Mouse (Mus musculus): ENCODE data around the gene Cd99l2. TPM values are rescaled to one million over a fixed set of nuclear protein-coding genes. Genes with fewer than 3 reads are reported as not detected.

Cd99l2 gene
- total RNA-seq, 2 experiments from 2014 or later = 97.4 to 110 TPM

DNA sequence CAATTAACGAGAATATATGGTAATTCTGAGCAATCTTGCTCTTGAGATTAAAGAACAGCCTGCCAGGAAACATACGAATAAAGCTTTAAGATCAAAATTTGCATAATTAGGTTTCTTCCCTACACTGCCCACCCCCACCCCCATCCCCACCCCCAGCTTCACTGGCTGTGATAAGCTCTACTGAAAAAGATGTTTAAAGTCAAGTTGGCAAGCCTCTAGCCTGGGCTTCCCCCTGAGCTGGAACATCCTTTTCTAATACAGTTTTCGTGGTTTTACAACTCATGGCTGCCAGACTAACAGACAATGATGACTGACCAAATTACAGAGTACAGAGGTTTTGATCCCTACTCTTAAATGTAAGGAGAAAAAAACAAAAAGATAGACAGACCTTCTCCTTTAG is 17.6 kb downstream of the Cd99l2 start:
- DNase-seq (ENCODE audit: extremely low spot score in 1 of 2, low spot score in 2 of 2) = no peak
- intact Hi-C loops (cut with DNase I) = no loop called here

- no peak for DNase-seq (ENCODE audit: extremely low spot score in 1 of 2, low spot score in 2 of 2)
- intact Hi-C loops (cut with DNase I) = no loop called here
Measured at GRCm38 (mm10) chrX:71474296-71474956, 18.2 kb downstream of the Cd99l2 start.

- intact Hi-C loops (cut with DNase I) = no loop called here
- no peak for DNase-seq (ENCODE audit: extremely low spot score in 1 of 2, low spot score in 2 of 2)
Measured at GRCm38 (mm10) chrX:71468639-71469295, 23.9 kb downstream of the Cd99l2 start.

GRCm38 (mm10) chrX:71467491-71467890 is 25.2 kb downstream of the Cd99l2 start:
- no peak for DNase-seq (ENCODE audit: extremely low spot score in 1 of 2, low spot score in 2 of 2)
- intact Hi-C loops (cut with DNase I) = no loop called here

DNA sequence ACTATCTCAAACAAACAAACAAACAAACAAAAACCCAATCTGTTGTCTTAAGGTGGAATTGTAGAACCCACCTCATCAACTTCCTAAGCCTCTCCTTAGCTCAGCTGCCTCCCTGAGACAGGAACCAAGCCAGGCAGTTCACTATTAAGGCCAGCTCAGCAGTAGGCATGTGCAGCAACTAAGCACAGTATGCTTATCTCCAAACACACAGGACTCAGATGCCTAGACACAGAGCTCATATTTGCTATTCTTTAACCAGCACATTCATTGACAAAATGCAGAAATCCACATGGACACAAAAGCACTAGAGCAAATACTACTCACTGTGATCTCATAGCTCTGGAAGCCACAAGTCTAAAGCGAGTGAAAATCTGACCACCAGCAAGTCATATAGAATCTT is 27.2 kb downstream of the Cd99l2 start:
- DNase-seq (ENCODE audit: extremely low spot score in 1 of 2, low spot score in 2 of 2) = no peak
- intact Hi-C loops (cut with DNase I) = no loop called here

GRCm38 (mm10) chrX:71464138-71464826 is 28.4 kb downstream of the Cd99l2 start:
- DNase-seq (ENCODE audit: extremely low spot score in 1 of 2, low spot score in 2 of 2) = no peak
- intact Hi-C loops (cut with DNase I) = no loop called here

- no peak for DNase-seq (ENCODE audit: extremely low spot score in 1 of 2, low spot score in 2 of 2)
- intact Hi-C loops (cut with DNase I) = no loop called here
Measured at GRCm38 (mm10) chrX:71456078-71456737, 36.4 kb downstream of the Cd99l2 start.

GRCm38 (mm10) chrX:71442916-71443315 is 49.7 kb downstream of the Cd99l2 start:
- DNase-seq (ENCODE audit: extremely low spot score in 1 of 2, low spot score in 2 of 2) = no peak
- intact Hi-C loops (cut with DNase I) = no loop called here

DNA sequence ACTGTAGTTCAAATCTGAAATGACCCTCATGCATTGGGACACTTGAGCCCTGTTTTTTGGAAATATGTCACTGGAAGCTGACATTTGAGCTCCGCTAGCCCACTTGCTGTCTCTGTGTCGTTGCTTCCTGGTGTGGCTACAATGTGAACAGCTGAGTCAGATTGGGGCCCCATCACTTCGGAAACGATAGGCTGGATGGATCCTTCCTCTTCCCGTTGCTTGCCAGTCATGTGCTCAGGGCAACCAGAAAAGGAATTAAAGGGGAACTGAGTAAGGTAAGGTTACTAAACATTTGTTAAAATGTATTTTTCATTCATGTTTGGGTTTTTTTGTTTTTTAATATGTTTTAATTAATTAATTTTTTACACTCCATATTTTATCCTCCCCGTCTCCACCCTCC is 53.2 kb downstream of the Cd99l2 start:
- intact Hi-C loops (cut with DNase I) = no loop called here
- no peak for DNase-seq (ENCODE audit: extremely low spot score in 1 of 2, low spot score in 2 of 2)

DNA sequence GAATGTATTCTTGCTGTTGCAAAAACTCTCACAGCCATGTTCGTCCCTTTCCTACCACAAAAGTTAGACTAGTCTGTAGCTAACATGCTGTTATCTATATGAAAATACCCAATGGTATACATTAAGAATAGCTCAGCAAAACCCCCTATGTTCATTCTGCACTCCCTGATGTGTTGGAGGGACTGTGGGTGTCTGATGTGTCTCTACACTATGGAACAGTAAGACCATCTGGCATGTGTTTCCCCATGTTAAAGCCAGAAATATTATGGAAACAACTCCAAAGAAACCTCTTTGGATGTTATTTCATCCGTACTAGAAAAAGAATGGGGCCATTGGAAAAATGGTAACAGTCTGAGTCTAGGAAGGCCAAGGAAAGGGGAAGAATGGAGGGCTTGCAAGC is 57.1 kb downstream of the Cd99l2 start:
- intact Hi-C loops (cut with DNase I) = no loop called here
- no peak for DNase-seq (ENCODE audit: extremely low spot score in 1 of 2, low spot score in 2 of 2)

DNA sequence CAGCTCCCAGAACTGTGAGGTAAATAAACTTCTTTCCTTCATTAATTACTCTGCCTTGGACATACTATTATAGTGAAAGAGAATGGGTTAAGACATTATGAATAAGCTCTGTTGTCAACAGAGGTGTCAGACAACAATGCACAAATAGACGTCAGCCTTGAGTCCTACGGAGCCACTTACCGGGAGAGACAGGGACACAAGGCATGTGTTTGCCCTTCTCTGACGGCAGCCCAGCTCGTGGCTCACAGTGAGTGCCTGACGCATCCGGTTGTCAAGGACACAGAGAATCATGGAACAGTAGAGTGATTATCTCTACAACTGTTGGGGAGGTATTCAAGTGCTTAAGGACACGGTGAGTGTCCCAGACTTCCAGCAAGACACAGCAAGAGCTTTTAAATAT is 57.8 kb downstream of the Cd99l2 start:
- intact Hi-C loops (cut with DNase I) = no loop called here
- no peak for DNase-seq (ENCODE audit: extremely low spot score in 1 of 2, low spot score in 2 of 2)

- intact Hi-C loops (cut with DNase I) = no loop called here
- no peak for DNase-seq (ENCODE audit: extremely low spot score in 1 of 2, low spot score in 2 of 2)
Measured at GRCm38 (mm10) chrX:71434448-71434847, 58.2 kb downstream of the Cd99l2 start.

DNA sequence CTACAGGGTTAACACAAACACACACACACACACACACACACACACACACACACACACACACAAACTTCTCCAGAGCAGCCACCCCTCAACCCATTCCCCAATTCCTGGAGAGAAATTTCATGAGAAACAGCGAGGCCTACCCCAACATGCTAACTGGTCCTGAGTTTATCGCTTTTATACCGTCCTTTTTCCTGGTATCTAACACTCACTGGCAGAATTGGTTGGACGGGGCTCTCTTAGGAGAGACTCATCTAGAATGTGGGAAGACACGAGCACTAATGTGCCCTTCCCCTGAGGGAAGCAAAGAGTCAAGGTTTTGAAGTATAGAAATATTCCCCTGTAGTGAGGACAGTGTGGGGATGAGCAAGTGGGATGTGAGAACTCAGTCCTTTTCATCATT is 61.7 kb downstream of the Cd99l2 start:
- DNase-seq (ENCODE audit: extremely low spot score in 1 of 2, low spot score in 2 of 2) = no peak
- intact Hi-C loops (cut with DNase I) = no loop called here

DNA sequence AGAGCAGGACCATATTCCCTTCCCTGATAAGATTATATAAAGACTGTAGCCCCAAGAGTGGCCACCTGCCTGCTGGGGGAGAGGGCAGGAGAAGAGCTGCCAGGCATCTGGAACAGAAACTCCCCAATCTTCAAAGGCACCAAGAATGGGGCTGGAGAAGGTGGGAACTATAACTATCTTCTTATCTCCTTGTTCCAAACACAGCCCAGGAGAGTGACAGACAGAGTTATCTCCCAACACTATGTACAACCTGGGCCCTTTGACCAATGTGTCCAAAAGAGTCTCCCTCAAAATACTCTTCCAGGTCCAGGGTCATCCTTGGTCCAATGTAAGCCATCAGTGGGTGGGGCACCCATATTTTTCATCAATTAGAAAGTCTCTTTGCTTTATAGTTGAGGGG is 65.2 kb downstream of the Cd99l2 start:
- intact Hi-C loops (cut with DNase I) = loop anchor here (5.0 kb wide), 3 partner anchors 130 to 200 kb away; partner anchors contain the start of gene Hmgb3
- DNase-seq (ENCODE audit: extremely low spot score in 1 of 2, low spot score in 2 of 2) = no peak

DNA sequence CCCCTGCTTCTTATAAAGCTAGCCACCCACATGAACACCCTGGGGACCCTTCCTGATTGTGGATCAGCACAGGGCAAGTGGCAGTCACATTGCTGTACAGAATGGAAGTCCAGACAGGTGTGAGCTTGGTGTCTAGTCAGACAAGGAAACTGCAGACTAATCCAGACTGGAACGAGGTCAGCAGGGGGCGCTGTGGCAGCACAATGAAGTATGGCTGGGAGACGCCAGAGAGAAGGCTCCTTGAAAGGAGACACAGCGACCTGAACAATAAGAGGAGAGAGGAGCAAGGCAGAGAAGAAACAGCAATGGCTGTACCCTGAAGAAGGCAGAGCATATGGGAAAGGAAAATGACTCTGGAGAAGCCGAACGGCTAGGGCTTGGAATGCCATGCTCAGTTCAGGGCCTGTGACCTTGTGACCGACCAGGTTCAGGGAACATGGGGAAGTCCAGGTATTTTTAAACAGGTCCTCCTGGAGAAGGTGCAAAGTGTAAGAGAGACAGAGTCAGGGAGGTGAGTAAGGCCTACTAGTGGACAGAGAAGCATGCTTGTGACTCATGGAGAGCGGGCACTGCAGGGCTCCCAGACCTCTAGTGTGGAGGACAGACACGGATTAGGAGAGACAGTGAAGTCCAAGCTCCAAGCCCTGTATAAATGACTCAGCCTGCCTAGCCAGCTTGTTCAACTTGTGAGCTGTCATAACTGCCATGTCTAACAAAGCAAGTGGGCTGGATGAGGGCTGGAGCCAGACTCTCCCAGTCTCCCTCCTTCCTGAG is 66.7 kb downstream of the Cd99l2 start:
- DNase-seq (ENCODE audit: extremely low spot score in 1 of 2, low spot score in 2 of 2) = peak; percentile 54 to 82
- intact Hi-C loops (cut with DNase I) = loop anchor here (5.0 kb wide), 3 partner anchors 131 to 201 kb away; partner anchors contain the start of gene Hmgb3

GRCm38 (mm10) chrX:71424852-71425251 is 67.8 kb downstream of the Cd99l2 start:
- DNase-seq (ENCODE audit: extremely low spot score in 1 of 2, low spot score in 2 of 2) = no peak
- intact Hi-C loops (cut with DNase I) = loop anchor here (5.0 kb wide), 3 partner anchors 132 to 202 kb away; partner anchors contain the start of gene Hmgb3

GRCm38 (mm10) chrX:71413616-71414015 is 79.0 kb downstream of the Cd99l2 start:
- intact Hi-C loops (cut with DNase I) = no loop called here

GRCm38 (mm10) chrX:71412776-71413175 is 79.9 kb downstream of the Cd99l2 start:
- no peak for DNase-seq (ENCODE audit: extremely low spot score in 1 of 2, low spot score in 2 of 2)
- intact Hi-C loops (cut with DNase I) = no loop called here

More at GRCm38 (mm10) chrX:71413616-71414015, 79.0 kb downstream of the Cd99l2 start:
- no peak for DNase-seq (ENCODE audit: extremely low spot score in 1 of 2, low spot score in 2 of 2)

DNA sequence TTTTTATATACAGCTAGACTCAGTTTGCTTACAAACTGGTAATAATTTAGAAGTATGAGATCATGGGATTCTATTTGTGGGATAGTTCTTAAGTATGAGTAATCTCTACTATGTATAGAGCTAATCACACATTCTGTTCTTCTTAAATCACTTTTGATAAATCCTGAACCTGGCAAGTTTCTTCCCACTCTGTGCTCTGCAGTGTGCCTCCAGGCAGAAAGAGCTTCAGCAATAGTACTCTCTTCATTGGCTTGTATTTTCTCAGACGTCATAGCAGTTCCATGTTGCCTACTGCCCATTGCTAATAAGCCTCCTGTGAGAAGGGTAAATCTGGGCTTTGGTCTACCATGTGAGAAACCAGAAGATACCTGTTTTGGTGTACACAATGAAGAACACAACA is 84.3 kb downstream of the Cd99l2 start:
- DNase-seq (ENCODE audit: extremely low spot score in 1 of 2, low spot score in 2 of 2) = no peak
- intact Hi-C loops (cut with DNase I) = no loop called here

Measured in left cerebral cortex, postnatal 10 days (tissue).